Mouse (Mus musculus) bone marrow, adult 2 months (tissue): ENCODE data around the gene Prdx5.

Source experiments
- CTCF ChIP-seq: fragments of 200-500 bp; IDR thresholded peaks from 2 replicates; pipeline ENCODE4 v1.5.1; 2011; ENCODE audit warnings: low read length, control low read depth; ENCODE audit not compliant: control insufficient read depth, insufficient read depth
- POLR2A ChIP-seq: fragments of 200-500 bp; IDR thresholded peaks from 2 replicates; pipeline ENCODE4 v1.6.1; 2011; ENCODE audit warnings: low read depth, mild to moderate bottlenecking, control low read depth, low read length, borderline replicate concordance; ENCODE audit not compliant: control insufficient read depth

DNA sequence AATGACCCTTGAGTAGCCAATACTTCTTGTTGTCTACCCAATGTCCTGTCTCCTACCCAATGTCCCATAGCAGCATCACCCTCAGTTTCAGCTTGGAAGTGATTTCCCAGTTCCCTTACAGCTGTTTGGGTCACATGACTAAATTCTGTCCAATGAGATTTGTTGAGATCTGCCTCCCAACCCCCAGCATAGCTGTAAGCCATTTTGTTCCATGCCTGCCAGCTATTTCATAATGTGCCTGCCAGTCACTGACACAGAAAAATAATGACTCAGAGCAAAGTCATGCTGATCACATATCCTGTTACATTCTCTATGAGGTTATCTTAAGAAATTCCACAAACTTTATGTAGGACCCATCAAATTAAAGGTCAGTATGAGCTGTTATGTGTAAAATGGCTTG, 33.1 kb downstream of the Prdx5 start:
- TF ChIP-seq CTCF = no peak
- TF ChIP-seq POLR2A = no peak
